Mouse (Mus musculus) large intestine, adult 2 months (tissue): ENCODE results near the gene Nsf. TPM values are rescaled to one million over a fixed set of nuclear protein-coding genes. Genes with fewer than 3 reads are reported as not detected.
A peak's percentile ranks its signal among the peaks of the same experiment; 100 is the strongest.

Source experiments
- DNase-seq: peaks from one replicate; pipeline ENCODE4 v3.0.0-alpha.2; 2012; ENCODE audit warnings: low read depth, low spot score
- WGBS: fragments of 180-500 bp; shearing (Covaris S2); methylation state at CpG from one replicate; pipeline ENCODE4 v1.1.7; 2018; 5-methylcytosine and 5-hydroxymethylcytosine counted together
- polyA plus RNA-seq: library from polyadenylated mRNA; depleted of rRNA; stranded (reverse); fragments of >200 nt; gene quantifications from 2 replicates; pipeline ENCODE4 v1.2.3, GENCODE M21; 2012

The Nsf gene
- polyA plus RNA-seq, 1 experiment = 26.2 TPM

- no peak for DNase-seq
- 91% methylated on average over 7 of the region's 7 CpGs for WGBS
Measured at GRCm38 (mm10) chr11:103948952-103949351, 4.9 kb downstream of the Nsf start.

GRCm38 (mm10) chr11:103942740-103943139 is 11.1 kb downstream of the Nsf start:
- 87% methylated on average over 4 of the region's 4 CpGs for WGBS
- DNase-seq = no peak

GRCm38 (mm10) chr11:103941351-103941750 is 12.5 kb downstream of the Nsf start:
- WGBS = 55% methylated on average over 5 of the region's 5 CpGs
- DNase-seq = no peak

DNA sequence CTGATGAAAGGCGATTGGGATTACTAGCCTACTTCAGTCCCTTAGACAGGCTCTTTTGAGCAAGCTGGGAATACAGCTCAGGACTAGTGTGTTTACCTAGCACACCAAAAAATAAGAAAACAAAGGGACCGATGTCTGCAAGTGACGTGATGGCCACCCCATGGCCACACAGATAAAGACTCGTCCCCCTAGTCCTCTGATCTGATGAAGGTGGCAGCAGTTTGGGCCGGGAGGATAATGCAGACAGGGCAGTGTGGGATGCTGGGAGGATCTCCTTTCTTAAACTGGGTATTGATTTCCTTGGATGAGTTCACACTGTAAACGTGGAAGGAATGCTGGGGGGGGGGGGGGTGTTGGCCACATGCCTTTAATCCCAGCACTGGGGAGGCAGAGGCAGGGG is 13.0 kb downstream of the Nsf start:
- WGBS = 78% methylated on average over 6 of the region's 6 CpGs
- DNase-seq = no peak

DNA sequence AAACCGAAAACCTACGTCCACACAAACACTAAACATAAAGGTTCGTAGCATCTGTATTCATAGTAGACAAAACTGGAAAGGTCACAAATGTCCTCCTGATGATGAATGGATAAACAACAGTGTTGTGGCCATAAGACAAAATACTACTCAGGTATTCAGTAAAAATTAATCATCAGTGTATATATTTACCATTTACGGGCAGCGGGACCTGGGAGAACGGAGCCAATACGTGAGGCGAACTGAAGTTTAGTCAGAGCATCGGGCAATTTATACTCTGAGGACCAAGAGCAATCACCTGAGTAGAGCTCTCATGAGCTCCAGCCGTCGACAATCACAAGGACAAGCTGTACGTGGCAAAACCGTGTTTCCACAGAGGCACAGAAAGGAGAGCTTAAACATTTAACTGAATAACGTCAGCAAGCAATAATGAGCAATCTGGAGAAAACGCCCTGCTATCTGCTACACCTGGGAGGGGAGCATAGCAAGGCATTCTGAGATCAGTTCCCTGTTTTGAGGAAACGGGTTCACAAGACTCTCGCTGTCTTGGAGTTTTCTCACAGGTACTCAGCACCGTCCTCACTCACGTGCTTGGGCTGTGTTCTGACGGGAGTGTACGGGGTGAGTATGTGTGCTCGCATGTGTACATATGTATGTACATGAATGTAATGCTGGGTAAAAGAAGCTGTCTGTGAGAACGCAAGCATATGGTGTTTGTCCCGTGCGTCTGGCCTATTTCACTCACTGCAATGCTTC is 15.7 kb downstream of the Nsf start:
- DNase-seq = no peak
- WGBS = 83% methylated on average over 25 of the region's 25 CpGs

GRCm38 (mm10) chr11:103937451-103937850 is 16.4 kb downstream of the Nsf start:
- 88% methylated on average over 9 of the region's 9 CpGs for WGBS
- no peak for DNase-seq

- no peak for DNase-seq
- 36% methylated on average over 2 of the region's 2 CpGs for WGBS
Measured at GRCm38 (mm10) chr11:103935717-103936116, 18.1 kb downstream of the Nsf start.

- WGBS = 89% methylated on average over 6 of the region's 6 CpGs
- DNase-seq = no peak
Measured at GRCm38 (mm10) chr11:103933886-103934285, 20.0 kb downstream of the Nsf start.

- 88% methylated on average over 2 of the region's 2 CpGs for WGBS
Measured at GRCm38 (mm10) chr11:103923957-103924356, 29.9 kb downstream of the Nsf start.

DNA sequence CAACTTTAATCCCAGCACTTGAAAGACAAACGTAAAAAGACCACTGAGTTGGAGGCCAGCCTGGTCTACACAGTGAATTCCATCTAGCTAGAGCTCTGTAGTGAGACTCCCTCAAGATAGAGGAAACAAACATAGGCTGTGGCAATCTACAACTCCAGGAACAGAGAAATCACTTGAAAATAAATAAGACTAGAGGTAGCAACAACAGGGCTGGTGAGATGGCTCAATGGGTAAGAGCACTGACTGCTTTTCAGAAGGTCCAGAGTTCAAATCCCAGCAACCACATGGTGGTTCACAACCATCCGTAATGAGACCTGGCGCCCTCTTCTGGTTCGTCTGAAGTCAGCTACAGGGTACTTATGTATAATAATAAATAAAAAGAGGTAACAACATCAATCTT is 30.6 kb downstream of the Nsf start:
- 87% methylated on average over 4 of the region's 4 CpGs for WGBS
- DNase-seq = no peak

More at GRCm38 (mm10) chr11:103923957-103924356, 29.9 kb downstream of the Nsf start:
- no peak for DNase-seq

DNA sequence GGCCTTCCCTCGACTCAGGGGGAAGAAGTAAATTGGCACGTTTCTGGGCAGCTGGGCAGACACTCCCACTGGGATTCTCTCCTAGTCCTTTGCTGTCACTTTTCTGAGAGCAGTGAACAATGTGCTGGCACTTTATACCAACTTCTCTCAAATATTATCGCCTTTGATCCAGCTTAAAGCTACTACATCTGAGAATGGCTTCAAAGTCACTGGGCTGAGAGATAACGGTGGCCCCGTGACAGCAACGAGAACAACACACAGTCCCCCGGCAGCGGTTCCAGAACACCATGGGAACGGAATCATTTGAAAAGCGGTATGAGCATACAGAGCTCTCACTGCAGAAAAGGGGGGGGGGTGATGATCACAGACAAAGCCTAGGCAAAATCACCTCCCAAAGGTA is 31.0 kb downstream of the Nsf start:
- WGBS = 93% methylated on average over 10 of the region's 10 CpGs
- no peak for DNase-seq

GRCm38 (mm10) chr11:103920665-103921064 is 33.2 kb downstream of the Nsf start:
- DNase-seq = no peak
- WGBS = 62% methylated on average over 5 of the region's 5 CpGs

GRCm38 (mm10) chr11:103916807-103917206 is 37.0 kb downstream of the Nsf start:
- WGBS = 67% methylated on average over 7 of the region's 7 CpGs

DNA sequence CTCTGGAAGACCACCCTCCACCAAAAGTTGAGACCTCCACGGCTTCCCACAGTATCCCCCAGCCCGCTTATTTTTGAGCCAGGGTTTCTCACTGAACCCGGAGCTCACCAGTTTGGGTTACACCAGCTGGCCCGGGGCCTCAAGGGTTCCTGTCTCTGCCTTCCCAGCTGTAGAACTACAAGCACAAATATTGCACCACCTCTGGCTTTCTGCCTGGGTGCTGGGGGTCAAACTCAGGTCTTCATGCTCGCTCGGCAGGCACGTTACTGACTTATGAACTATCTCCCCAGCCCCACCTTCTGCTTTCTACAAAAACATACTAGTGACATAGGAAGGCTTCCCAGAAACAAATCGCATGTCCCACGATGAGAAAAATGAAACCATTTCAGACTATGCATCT is 38.2 kb downstream of the Nsf start:
- 86% methylated on average over 9 of the region's 9 CpGs for WGBS
- DNase-seq = no peak

More at GRCm38 (mm10) chr11:103916807-103917206, 37.0 kb downstream of the Nsf start:
- DNase-seq = no peak

GRCm38 (mm10) chr11:103910993-103911585 is 42.8 kb downstream of the Nsf start:
- WGBS = 69% methylated on average over 7 of the region's 7 CpGs
- peak; percentile 31 for DNase-seq

GRCm38 (mm10) chr11:103910531-103910930 is 43.3 kb downstream of the Nsf start:
- DNase-seq = no peak
- 92% methylated on average over 11 of the region's 11 CpGs for WGBS

DNA sequence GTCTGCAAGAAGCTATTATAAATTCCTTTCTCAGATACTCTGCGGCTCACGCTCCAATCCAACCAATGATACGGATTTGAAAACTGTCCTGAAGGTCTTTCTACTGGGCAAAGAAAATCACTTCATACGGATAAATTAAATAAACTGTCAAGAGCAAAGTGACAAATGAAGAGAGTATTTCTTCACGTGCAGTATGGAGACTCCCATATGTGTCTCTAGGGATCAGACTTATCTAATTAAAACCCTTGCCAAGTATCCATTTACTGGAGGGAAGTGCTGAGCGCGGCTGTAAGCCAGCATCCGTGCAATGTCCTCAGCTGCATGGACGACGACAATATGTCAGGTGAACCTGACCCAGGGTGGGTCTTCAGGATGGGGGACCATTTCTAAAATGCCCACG is 44.0 kb downstream of the Nsf start:
- WGBS = 86% methylated on average over 11 of the region's 11 CpGs
- DNase-seq = no peak

- 69% methylated on average over 12 of the region's 12 CpGs for WGBS
- DNase-seq = no peak
Measured at GRCm38 (mm10) chr11:103909396-103909795, 44.5 kb downstream of the Nsf start.

- no peak for DNase-seq
- 84% methylated on average over 7 of the region's 7 CpGs for WGBS
Measured at GRCm38 (mm10) chr11:103906051-103906719, 47.7 kb downstream of the Nsf start.

DNA sequence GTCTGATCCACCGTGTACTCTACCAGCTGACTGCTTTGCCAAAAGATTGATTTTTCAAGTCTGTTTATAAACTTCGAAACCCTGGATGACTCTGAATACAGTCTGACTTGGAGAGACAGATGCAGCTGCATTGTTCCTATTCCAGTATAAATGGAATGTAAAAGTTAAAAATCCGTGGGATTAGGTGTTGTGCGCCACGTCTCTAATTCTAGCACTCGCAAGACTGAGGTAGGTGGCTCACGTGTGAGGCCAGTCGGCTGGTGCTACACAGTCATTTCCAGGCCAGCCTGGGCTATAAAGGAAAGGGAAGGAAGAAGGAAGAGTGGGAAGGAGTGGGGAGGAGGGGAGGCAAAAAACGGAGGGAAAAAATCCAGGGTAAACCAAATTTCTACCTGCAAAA is 48.4 kb downstream of the Nsf start:
- WGBS = 82% methylated on average over 9 of the region's 9 CpGs
- no peak for DNase-seq

- 85% methylated on average over 4 of the region's 4 CpGs for WGBS
- DNase-seq = no peak
Measured at GRCm38 (mm10) chr11:103901581-103901966, 52.3 kb downstream of the Nsf start.
